Mouse (Mus musculus): ENCODE data around the gene Bdh1. TPM values are rescaled to one million over a fixed set of nuclear protein-coding genes. Genes with fewer than 3 reads are reported as not detected.

Gene Bdh1
- total and polyA plus RNA-seq, 2 experiments from 2014 or later = 4.2 to 9.5 TPM

GRCm38 (mm10) chr16:31437358-31437757 lies 15.3 kb downstream of the Bdh1 start:
- Histone ChIP-seq H3K9me3 (replicated peaks; ENCODE audit: control insufficient read depth, low read length) (0 out of 2 replicates have a peak, but pooled peaks cover 4% of the 10 kb centered on the region), H3K9ac (replicated peaks; ENCODE audit: low read depth, low read length) (no peak overlapping the region), H3K27ac (ENCODE audit: low read depth) (no peak overlapping the region), H3K36me3 (replicated peaks; ENCODE audit: control insufficient read depth, insufficient read depth, low read length) (no peaks in the 10 kb centered on the region), H3K4me1 (ENCODE audit: control insufficient read depth, insufficient read depth) (no peaks in the 10 kb centered on the region), H3K4me3 (ENCODE audit: low read depth, low read length) (no peak overlapping the region), H3K27me3 (ENCODE audit: control insufficient read depth, insufficient read depth, low read length) (no peaks in the 10 kb centered on the region), H3K4me2 (ENCODE audit: low read depth, low read length) (no peak overlapping the region)
- 82% methylated on average over 11 of the region's 11 CpGs for WGBS
- TF ChIP-seq EP300 (IDR thresholded peaks at IDR 0.05; ENCODE audit: low read depth) (no peak), CTCF (IDR thresholded peaks at IDR 0.05; ENCODE audit: low read depth) (no peak)
- DNase-seq (ENCODE audit: low spot score) (no peak), ATAC-seq (ENCODE audit: insufficient read depth, low read depth) (no peak)

GRCm38 (mm10) chr16:31439529-31439928 lies 17.4 kb downstream of the Bdh1 start:
- 0 out of 2 replicates have a peak, but pooled peaks cover 4% of the 10 kb centered on the region for H3K9me3 ChIP-seq (replicated peaks; ENCODE audit: control insufficient read depth, low read length)
- DNase-seq (ENCODE audit: low spot score) = no peak
- no peaks in the 10 kb centered on the region for H3K4me1 ChIP-seq (ENCODE audit: control insufficient read depth, insufficient read depth)
- no peak overlapping the region for H3K27ac ChIP-seq (ENCODE audit: low read depth)
- no peaks in the 10 kb centered on the region for H3K36me3 ChIP-seq (replicated peaks; ENCODE audit: control insufficient read depth, insufficient read depth, low read length)
- H3K4me3 ChIP-seq (ENCODE audit: low read depth, low read length) = no peak overlapping the region
- H3K27me3 ChIP-seq (ENCODE audit: control insufficient read depth, insufficient read depth, low read length) = no peaks in the 10 kb centered on the region
- ATAC-seq (ENCODE audit: insufficient read depth, low read depth) = no peak
- no peak for TF ChIP-seq CTCF (IDR thresholded peaks at IDR 0.05; ENCODE audit: low read depth)
- TF ChIP-seq EP300 (IDR thresholded peaks at IDR 0.05; ENCODE audit: low read depth) = no peak
- WGBS = 82% methylated on average over 5 of the region's 5 CpGs
- no peak overlapping the region for H3K4me2 ChIP-seq (ENCODE audit: low read depth, low read length)
- H3K9ac ChIP-seq (replicated peaks; ENCODE audit: low read depth, low read length) = no peak overlapping the region

GRCm38 (mm10) chr16:31440046-31440445 lies 18.0 kb downstream of the Bdh1 start:
- H3K4me2 ChIP-seq (ENCODE audit: low read depth, low read length) = no peak overlapping the region
- no peak overlapping the region for H3K27ac ChIP-seq (ENCODE audit: low read depth)
- no peak overlapping the region for H3K4me3 ChIP-seq (ENCODE audit: low read depth, low read length)
- no peaks in the 10 kb centered on the region for H3K4me1 ChIP-seq (ENCODE audit: control insufficient read depth, insufficient read depth)
- TF ChIP-seq EP300 (IDR thresholded peaks at IDR 0.05; ENCODE audit: low read depth) = no peak
- no peak for TF ChIP-seq CTCF (IDR thresholded peaks at IDR 0.05; ENCODE audit: low read depth)
- 93% methylated on average over 1 of the region's 1 CpGs for WGBS
- DNase-seq (ENCODE audit: low spot score) = no peak
- H3K9ac ChIP-seq (replicated peaks; ENCODE audit: low read depth, low read length) = no peak overlapping the region
- no peaks in the 10 kb centered on the region for H3K36me3 ChIP-seq (replicated peaks; ENCODE audit: control insufficient read depth, insufficient read depth, low read length)
- 0 out of 2 replicates have a peak, but pooled peaks cover 4% of the 10 kb centered on the region for H3K9me3 ChIP-seq (replicated peaks; ENCODE audit: control insufficient read depth, low read length)
- no peak for ATAC-seq (ENCODE audit: insufficient read depth, low read depth)
- H3K27me3 ChIP-seq (ENCODE audit: control insufficient read depth, insufficient read depth, low read length) = no peaks in the 10 kb centered on the region

GRCm38 (mm10) chr16:31444521-31444920 lies 22.4 kb downstream of the Bdh1 start:
- H3K4me1 ChIP-seq (ENCODE audit: control insufficient read depth, insufficient read depth) = no peaks in the 10 kb centered on the region
- H3K9ac ChIP-seq (replicated peaks; ENCODE audit: low read depth, low read length) = no peak overlapping the region
- DNase-seq (ENCODE audit: low spot score) (no peak), ATAC-seq (ENCODE audit: insufficient read depth, low read depth) (no peak)
- no peak overlapping the region for H3K27ac ChIP-seq (ENCODE audit: low read depth)
- H3K4me3 ChIP-seq (ENCODE audit: low read depth, low read length) = no peak overlapping the region
- no peaks in the 10 kb centered on the region for H3K27me3 ChIP-seq (ENCODE audit: control insufficient read depth, insufficient read depth, low read length)
- TF ChIP-seq CTCF (IDR thresholded peaks at IDR 0.05; ENCODE audit: low read depth) (no peak), EP300 (IDR thresholded peaks at IDR 0.05; ENCODE audit: low read depth) (no peak)
- no peak overlapping the region for H3K4me2 ChIP-seq (ENCODE audit: low read depth, low read length)
- 87% methylated on average over 6 of the region's 6 CpGs for WGBS
- 0 out of 2 replicates have a peak, but pooled peaks cover 4% of the 10 kb centered on the region for H3K9me3 ChIP-seq (replicated peaks; ENCODE audit: control insufficient read depth, low read length)
- H3K36me3 ChIP-seq (replicated peaks; ENCODE audit: control insufficient read depth, insufficient read depth, low read length) = no peaks in the 10 kb centered on the region

DNA sequence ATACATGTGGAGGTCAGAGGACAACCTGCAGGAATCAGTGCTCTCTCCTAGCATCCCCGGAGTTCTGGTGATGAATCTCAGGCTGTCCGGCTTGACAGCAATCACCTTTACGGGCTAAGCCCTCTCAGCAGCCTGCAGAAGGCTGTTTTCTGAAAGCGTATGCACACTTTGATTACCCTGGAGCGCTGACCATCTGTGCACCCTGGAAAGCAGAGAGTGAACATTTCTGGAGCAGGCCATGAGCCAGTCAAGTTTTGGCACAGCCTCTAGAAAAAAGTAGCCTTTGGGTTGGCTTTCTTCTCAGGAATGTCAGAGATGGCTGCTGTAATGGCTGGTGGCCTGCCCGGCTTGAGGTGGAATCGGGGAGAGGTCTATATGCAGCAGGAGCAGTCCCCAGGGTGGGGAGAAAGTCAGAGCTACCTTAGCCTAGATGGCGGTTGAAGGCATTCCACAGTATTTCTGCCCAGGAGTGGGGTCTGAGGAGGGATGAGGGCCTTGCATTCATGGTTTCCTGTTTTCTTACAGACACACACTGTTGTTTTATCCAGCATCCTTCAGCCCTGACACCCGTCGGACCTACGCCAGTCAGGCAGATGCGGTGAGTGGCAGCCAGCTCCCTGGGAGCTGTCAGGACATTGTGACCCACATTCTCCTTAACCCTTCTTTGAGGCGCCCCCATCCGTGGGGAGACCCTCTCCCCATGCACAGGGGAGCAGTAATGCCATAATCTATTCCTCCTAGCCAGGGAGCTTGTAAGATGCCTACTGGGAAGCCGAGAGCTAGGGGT lies 24.2 kb downstream of the Bdh1 start:
- ATAC-seq (ENCODE audit: insufficient read depth, low read depth) (no peak), DNase-seq (ENCODE audit: low spot score) (no peak)
- Histone ChIP-seq H3K4me3 (ENCODE audit: low read depth, low read length) (no peak overlapping the region), H3K27ac (ENCODE audit: low read depth) (no peak overlapping the region), H3K9me3 (replicated peaks; ENCODE audit: control insufficient read depth, low read length) (no peaks in the 10 kb centered on the region), H3K4me2 (ENCODE audit: low read depth, low read length) (no peak overlapping the region), H3K9ac (replicated peaks; ENCODE audit: low read depth, low read length) (no peak overlapping the region), H3K27me3 (ENCODE audit: control insufficient read depth, insufficient read depth, low read length) (no peaks in the 10 kb centered on the region), H3K4me1 (ENCODE audit: control insufficient read depth, insufficient read depth) (no peaks in the 10 kb centered on the region), H3K36me3 (replicated peaks; ENCODE audit: control insufficient read depth, insufficient read depth, low read length) (no peaks in the 10 kb centered on the region)
- 76% methylated on average over 15 of the region's 15 CpGs for WGBS
- TF ChIP-seq CTCF (IDR thresholded peaks at IDR 0.05; ENCODE audit: low read depth) (no peak), EP300 (IDR thresholded peaks at IDR 0.05; ENCODE audit: low read depth) (no peak)

Measured in heart, postnatal 0 days (tissue).